Mouse (Mus musculus) lung, postnatal 10 days (tissue): Measurements from ENCODE around the gene Ccdc182.

Source experiments
- DNase-seq: peaks from one replicate; pipeline ENCODE4 v3.0.0; 2021

The Ccdc182 gene

GRCm38 (mm10) chr11:88328813-88329595, 35.1 kb downstream of the Ccdc182 start:
- DNase-seq: no peak

GRCm38 (mm10) chr11:88330799-88331198, 36.9 kb downstream of the Ccdc182 start:
- peak; percentile 68 for DNase-seq

- no peak for DNase-seq
These were observed 37.9 kb downstream of the Ccdc182 start for GRCm38 (mm10) chr11:88331722-88332121.

- no peak for DNase-seq
These were observed 38.6 kb downstream of the Ccdc182 start for GRCm38 (mm10) chr11:88332309-88332934.

GRCm38 (mm10) chr11:88334893-88335292, 41.0 kb downstream of the Ccdc182 start:
- DNase-seq: no peak

- DNase-seq: no peak
These were observed 44.1 kb downstream of the Ccdc182 start for GRCm38 (mm10) chr11:88337926-88338325.
